Mouse (Mus musculus): ENCODE results near the gene Rabac1.

Gene Rabac1

DNA sequence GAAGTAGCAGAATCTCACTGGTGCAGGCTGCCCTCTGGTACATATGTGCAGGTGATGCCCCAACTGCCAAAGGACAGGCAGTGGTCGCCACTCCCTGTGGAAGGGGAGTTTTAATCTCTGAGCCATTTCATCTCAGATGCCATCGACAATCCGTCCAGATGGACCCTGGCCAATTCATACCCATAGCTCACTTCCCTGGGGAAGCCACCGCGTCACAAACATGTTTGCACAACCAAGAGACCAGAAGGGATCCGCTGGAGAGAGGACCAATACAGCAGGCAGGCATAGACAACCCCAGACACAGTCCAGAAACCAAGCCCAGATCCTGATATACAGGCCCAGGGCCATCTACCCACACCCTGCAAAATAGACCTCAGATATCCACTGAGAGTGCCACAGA, 42.1 kb downstream of the Rabac1 start:
- no peak for DNase-seq (ENCODE audit: low spot score)

Measured in layer of hippocampus, adult 9-10 months (tissue).